Mouse (Mus musculus) kidney, embryonic 16.5 days (tissue): ENCODE results near the gene Morn3. TPM values are rescaled to one million over a fixed set of nuclear protein-coding genes. Genes with fewer than 3 reads are reported as not detected.

Source experiments
- ATAC-seq: fragments of 200-750 bp; cut with Nextera tagmentation; 2 replicates; pipeline ENCODE4 v1.8.0; 2017; ENCODE audit warnings: moderate TSS enrichment; ENCODE audit not compliant: low FRiP score, low TSS enrichment
- H3K27ac ChIP-seq: fragments of 300-500 bp; sonication (generic); 2 replicates; pipeline ENCODE4 v1.5.1; 2014; ENCODE audit warnings: low read length
- H3K27me3 ChIP-seq: fragments of 300-500 bp; sonication (generic); 2 replicates; pipeline ENCODE4 v1.6.1; 2014; ENCODE audit warnings: low read length, control low read depth, mixed read lengths; ENCODE audit not compliant: insufficient read depth
- H3K36me3 ChIP-seq: fragments of 300-500 bp; sonication (generic); 2 replicates; pipeline ENCODE4 v1.6.1; 2014; ENCODE audit warnings: low read length, control low read depth, mixed read lengths; ENCODE audit not compliant: insufficient read depth
- H3K4me1 ChIP-seq: fragments of 300-500 bp; sonication (generic); 2 replicates; pipeline ENCODE4 v1.6.1; 2014; ENCODE audit warnings: low read length, control low read depth, mixed read lengths; ENCODE audit not compliant: insufficient read depth
- H3K4me2 ChIP-seq: fragments of 300-500 bp; sonication (generic); replicated peaks from 2 replicates; pipeline ENCODE4 v1.6.1; 2014; ENCODE audit warnings: low read depth, low read length
- H3K4me3 ChIP-seq: fragments of 300-500 bp; sonication (generic); 2 replicates; pipeline ENCODE4 v1.5.1; 2014; ENCODE audit warnings: mild to moderate bottlenecking, low read length
- H3K9ac ChIP-seq: fragments of 300-500 bp; sonication (generic); replicated peaks from 2 replicates; pipeline ENCODE4 v1.6.1; 2014; ENCODE audit warnings: low read length
- H3K9me3 ChIP-seq: fragments of 300-500 bp; sonication (generic); 2 replicates; pipeline ENCODE4 v1.6.1; 2016; ENCODE audit warnings: low read length, control low read depth
- WGBS: fragments of 180-500 bp; shearing (Covaris S2); extraction: QIAGEN DNeasy Blood & Tissue Kit; methylation state at CpG from one replicate; pipeline ENCODE4 v1.1.7; 2014; 5-methylcytosine and 5-hydroxymethylcytosine counted together
- polyA plus RNA-seq: library from polyadenylated mRNA; unstranded; fragments of >200 nt; fragmentation: Nextera tagmentation; extraction: Ambion mirVana; gene quantifications from 2 replicates; pipeline ENCODE4 v1.2.1, GENCODE M21; 2015

The Morn3 gene
- polyA plus RNA-seq, 1 experiment from 2014 or later, result 0.56 TPM

- no peak overlapping the region for H3K4me3 ChIP-seq
- no peak overlapping the region for H3K4me2 ChIP-seq
- H3K9me3 ChIP-seq, result no peaks in the 10 kb centered on the region
- H3K27me3 ChIP-seq, result no peaks in the 10 kb centered on the region
- no peaks in the 10 kb centered on the region for H3K36me3 ChIP-seq
- H3K9ac ChIP-seq, result no peak overlapping the region
- no peak overlapping the region for H3K27ac ChIP-seq
- ATAC-seq, result no peak
- WGBS, result 82% methylated on average over 18 of the region's 18 CpGs
- H3K4me1 ChIP-seq, result peaks cover 19% of the 10 kb centered on the region
These were observed 49.3 kb downstream of the Morn3 start for GRCm38 (mm10) chr5:122997205-122998204.

GRCm38 (mm10) chr5:122994910-122995309 lies 51.9 kb downstream of the Morn3 start:
- Histone ChIP-seq H3K9ac (peak overlapping the region; percentile 0; the same call in 1 of the 2 replicates), H3K9me3 (no peaks in the 10 kb centered on the region), H3K27me3 (no peaks in the 10 kb centered on the region), H3K4me3 (no peak overlapping the region), H3K4me1 (peaks cover 41% of the 10 kb centered on the region), H3K36me3 (no peaks in the 10 kb centered on the region), H3K4me2 (peak overlapping the region; percentile 52), H3K27ac (peak overlapping the region; percentile 70)
- ATAC-seq, result no peak
- WGBS, result 0% methylated on average over 1 of the region's 1 CpGs

- 5% methylated on average over 5 of the region's 5 CpGs for WGBS
- Histone ChIP-seq H3K4me1 (peaks cover 46% of the 10 kb centered on the region), H3K9me3 (no peaks in the 10 kb centered on the region), H3K36me3 (no peaks in the 10 kb centered on the region), H3K4me2 (peak overlapping the region; percentile 52), H3K27ac (peak overlapping the region; percentile 78), H3K9ac (peak overlapping the region; percentile 40), H3K4me3 (peak overlapping the region; percentile 33), H3K27me3 (no peaks in the 10 kb centered on the region)
- ATAC-seq, result peak; percentile 93
These were observed 52.4 kb downstream of the Morn3 start for GRCm38 (mm10) chr5:122994303-122994846.

- peak overlapping the region; percentile 52 for H3K4me2 ChIP-seq
- ATAC-seq, result no peak
- H3K9ac ChIP-seq, result peak overlapping the region; percentile 40; the same call in 1 of the 2 replicates
- peak overlapping the region; percentile 78; the same call in 1 of the 2 replicates for H3K27ac ChIP-seq
- H3K27me3 ChIP-seq, result no peaks in the 10 kb centered on the region
- 36% methylated on average over 2 of the region's 2 CpGs for WGBS
- H3K9me3 ChIP-seq, result no peaks in the 10 kb centered on the region
- no peaks in the 10 kb centered on the region for H3K36me3 ChIP-seq
- H3K4me3 ChIP-seq, result peak overlapping the region; percentile 33; the same call in 1 of the 2 replicates
- H3K4me1 ChIP-seq, result peaks cover 47% of the 10 kb centered on the region
These were observed 53.0 kb downstream of the Morn3 start for GRCm38 (mm10) chr5:122993811-122994210.

GRCm38 (mm10) chr5:122991350-122992004 lies 55.3 kb downstream of the Morn3 start:
- Histone ChIP-seq H3K27me3 (no peaks in the 10 kb centered on the region), H3K4me2 (peak overlapping the region; percentile 96), H3K27ac (peak overlapping the region; percentile 4; the same call in 1 of the 2 replicates), H3K9ac (peak overlapping the region; percentile 88), H3K4me1 (peaks cover 61% of the 10 kb centered on the region), H3K4me3 (no peak overlapping the region; the same call in 1 of the 2 replicates), H3K36me3 (no peaks in the 10 kb centered on the region), H3K9me3 (no peaks in the 10 kb centered on the region)
- 37% methylated on average over 5 of the region's 5 CpGs for WGBS
- ATAC-seq, result no peak

- H3K4me3 ChIP-seq, result peak overlapping the region; percentile 80
- H3K27ac ChIP-seq, result peak overlapping the region; percentile 96
- H3K4me1 ChIP-seq, result peaks cover 70% of the 10 kb centered on the region
- H3K27me3 ChIP-seq, result no peaks in the 10 kb centered on the region
- no peaks in the 10 kb centered on the region for H3K36me3 ChIP-seq
- H3K9me3 ChIP-seq, result no peaks in the 10 kb centered on the region
- peak overlapping the region; percentile 88 for H3K9ac ChIP-seq
- H3K4me2 ChIP-seq, result peak overlapping the region; percentile 96
- no peak for ATAC-seq
- WGBS, result 23% methylated on average over 16 of the region's 16 CpGs
These were observed 56.2 kb downstream of the Morn3 start for GRCm38 (mm10) chr5:122990411-122991160.

- no peaks in the 10 kb centered on the region for H3K9me3 ChIP-seq
- peaks cover 70% of the 10 kb centered on the region for H3K4me1 ChIP-seq
- H3K36me3 ChIP-seq, result no peaks in the 10 kb centered on the region
- H3K4me2 ChIP-seq, result peak within 1 kb of the TSS; percentile 96
- peak within 1 kb of the TSS; percentile 80 for H3K4me3 ChIP-seq
- H3K9ac ChIP-seq, result peak within 1 kb of the TSS; percentile 88
- peak within 1 kb of the TSS; percentile 96 for H3K27ac ChIP-seq
- no peak; the same call in 1 of the 2 replicates for ATAC-seq
- no peaks in the 10 kb centered on the region for H3K27me3 ChIP-seq
- WGBS, result 4% methylated on average over 15 of the region's 15 CpGs
These were observed 57.1 kb downstream of the Morn3 start, which contains the start of gene Kdm2b for GRCm38 (mm10) chr5:122989551-122990330. TSS of gene Kdm2b (minus strand) at chr5:122989823.

- H3K27ac ChIP-seq, result peak overlapping the region; percentile 96
- H3K9me3 ChIP-seq, result no peaks in the 10 kb centered on the region
- peak overlapping the region; percentile 80 for H3K4me3 ChIP-seq
- no peaks in the 10 kb centered on the region for H3K27me3 ChIP-seq
- WGBS, result under 1% methylated on average over 25 of the region's 39 CpGs
- H3K36me3 ChIP-seq, result no peaks in the 10 kb centered on the region
- peak overlapping the region; percentile 96 for H3K4me2 ChIP-seq
- peak overlapping the region; percentile 88 for H3K9ac ChIP-seq
- peaks cover 66% of the 10 kb centered on the region for H3K4me1 ChIP-seq
- ATAC-seq, result peak; percentile 57
These were observed 57.8 kb downstream of the Morn3 start for GRCm38 (mm10) chr5:122989001-122989525.
